Mouse (Mus musculus) stomach, postnatal 0 days (tissue): ENCODE results near the gene Asphd1.

Experiments used
- CTCF ChIP-seq: IDR thresholded peaks from 2 replicates; pipeline ENCODE4 v1.5.1; 2016; ENCODE audit warnings: antibody characterized with exemption, low read depth, mild to moderate bottlenecking, moderate library complexity
- EP300 ChIP-seq: optimal IDR thresholded peaks from 2 replicates; pipeline ENCODE3; 2016; ENCODE audit warnings: antibody characterized with exemption

DNA sequence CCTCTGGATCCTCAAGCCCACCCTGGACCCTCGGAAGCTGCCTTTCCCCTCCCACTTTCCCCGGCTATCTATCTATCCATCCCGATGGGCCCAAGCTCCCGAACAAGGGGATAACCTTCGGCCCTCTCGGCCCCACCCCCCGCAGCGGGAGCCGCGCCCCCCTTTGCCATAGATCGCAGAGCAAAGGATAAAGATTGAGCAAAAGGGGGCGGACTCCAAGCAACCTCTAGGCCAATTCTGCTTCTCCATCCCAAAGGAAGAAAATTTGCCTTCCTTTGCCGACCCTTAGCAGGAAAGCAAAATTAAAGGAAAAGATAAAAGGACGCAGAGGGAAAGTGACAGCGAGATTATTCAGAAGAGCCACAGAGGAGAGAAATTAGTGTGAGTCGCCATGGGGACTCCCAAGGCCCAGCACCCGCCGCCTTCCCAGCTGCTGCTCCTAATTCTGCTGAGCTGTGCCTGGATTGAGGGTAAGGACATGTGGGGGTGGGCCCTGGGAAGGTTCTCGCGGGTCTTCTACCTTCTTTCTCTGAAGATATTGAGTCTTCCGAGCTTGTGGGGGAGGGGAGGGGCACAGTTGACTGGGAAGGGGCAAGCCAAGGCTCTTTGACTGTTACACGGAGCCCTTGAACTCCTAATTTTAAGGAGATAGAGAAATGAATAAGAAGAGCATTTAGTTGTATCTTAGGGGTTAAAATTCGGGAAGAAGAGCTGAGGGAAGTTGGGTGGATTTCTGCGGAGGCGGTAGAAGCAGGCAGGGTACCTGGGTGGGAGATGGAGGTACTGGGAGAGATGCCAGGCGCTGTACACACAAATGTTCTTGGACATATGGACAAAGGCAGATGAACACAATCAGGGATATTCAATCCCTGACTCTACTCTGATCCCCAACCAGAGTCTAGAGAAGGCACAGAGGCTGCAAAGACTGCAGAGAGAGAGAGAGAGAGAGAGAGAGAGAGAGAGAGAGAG is 1.5 kb upstream of the Asphd1 start:
- TF ChIP-seq CTCF (no peak), EP300 (no peak)
